Mouse (Mus musculus) cerebellum, adult 11-12 months (tissue): ENCODE measurements at regions not wholly inside any gene's neighbourhood (a gene's known extent, or its start where the extent isn't known, plus 50 kb on each side); places are given as distances from the start of the nearest gene placed in this dataset.
A peak's percentile ranks its signal among the peaks of the same experiment; 100 is the strongest.

Source experiments
- DNase-seq: peaks from one replicate; pipeline ENCODE4 v3.0.0; 2022

DNA sequence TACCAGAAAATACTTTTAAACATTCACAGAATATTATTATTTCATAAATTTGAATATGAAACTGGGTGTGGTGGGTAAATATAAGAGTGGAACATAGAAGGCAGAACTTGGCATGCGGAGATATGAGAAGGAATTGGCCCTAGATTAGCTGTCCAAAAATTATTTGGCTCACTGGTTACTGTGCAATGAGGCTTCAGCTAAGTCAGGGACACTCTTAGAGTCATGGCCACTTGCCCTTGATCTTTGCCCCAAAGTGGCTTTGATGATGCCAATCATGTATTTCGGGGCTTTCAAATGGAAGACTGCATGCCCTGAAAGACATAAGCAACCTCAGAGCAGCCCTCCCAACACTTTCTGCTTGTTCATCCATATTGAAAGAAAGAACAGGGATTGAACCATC lies 76.9 kb downstream of the Pxdc1 start:
- DNase-seq, result no peak

DNA sequence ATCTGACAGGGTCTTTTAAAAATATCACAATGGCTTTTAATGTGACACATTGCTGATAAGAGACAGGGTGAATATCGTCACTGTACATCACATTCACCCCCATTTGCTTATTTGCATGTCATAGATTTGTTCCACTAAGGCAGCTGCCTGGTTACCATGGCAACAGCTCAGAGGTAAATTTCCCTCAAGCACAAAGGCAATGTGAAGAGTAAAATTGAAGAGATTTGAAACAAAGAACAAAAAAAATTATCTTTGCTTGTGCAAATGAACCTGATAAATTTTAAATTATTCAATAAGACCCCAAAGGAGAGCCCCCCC lies 77.3 kb downstream of the Pxdc1 start:
- DNase-seq, result no peak

DNA sequence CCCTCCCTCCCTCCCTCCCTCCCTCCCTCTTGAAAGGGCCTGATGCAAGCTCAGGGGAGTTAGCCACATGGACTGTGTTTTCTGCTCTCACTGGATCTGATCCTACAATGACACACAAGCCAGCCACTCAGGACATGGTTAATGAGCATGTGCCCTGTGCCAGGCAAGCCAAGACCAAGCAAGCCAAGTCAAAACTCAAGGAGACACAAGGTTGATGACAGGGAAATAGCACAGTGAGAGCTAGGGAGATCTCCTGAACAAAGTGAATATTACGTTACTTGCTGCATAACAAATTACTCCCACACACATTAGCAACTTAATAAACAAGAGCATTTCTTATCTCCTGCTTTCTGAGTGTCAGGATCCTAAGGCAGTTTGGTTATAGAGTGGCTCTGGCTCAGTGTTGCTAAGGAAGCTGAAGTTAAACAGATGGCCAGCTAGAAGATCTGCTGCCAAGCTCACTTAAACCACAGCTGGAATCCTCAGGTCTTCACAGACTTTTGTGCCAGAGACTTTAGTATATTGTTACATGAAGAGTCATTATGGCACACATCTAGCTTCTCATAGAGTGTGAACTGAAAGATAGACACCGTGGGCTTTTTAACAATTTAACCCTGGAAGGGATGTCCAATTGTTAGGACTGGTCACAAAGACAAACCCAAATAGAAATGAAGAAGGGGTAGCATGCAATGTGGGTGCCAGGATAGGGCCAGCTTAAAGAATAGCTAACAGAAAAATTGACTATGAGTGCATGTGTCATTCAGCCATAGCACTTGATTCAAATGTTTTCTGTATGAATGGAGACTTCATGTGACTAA lies 77.9 kb downstream of the Pxdc1 start:
- no peak for DNase-seq

DNA sequence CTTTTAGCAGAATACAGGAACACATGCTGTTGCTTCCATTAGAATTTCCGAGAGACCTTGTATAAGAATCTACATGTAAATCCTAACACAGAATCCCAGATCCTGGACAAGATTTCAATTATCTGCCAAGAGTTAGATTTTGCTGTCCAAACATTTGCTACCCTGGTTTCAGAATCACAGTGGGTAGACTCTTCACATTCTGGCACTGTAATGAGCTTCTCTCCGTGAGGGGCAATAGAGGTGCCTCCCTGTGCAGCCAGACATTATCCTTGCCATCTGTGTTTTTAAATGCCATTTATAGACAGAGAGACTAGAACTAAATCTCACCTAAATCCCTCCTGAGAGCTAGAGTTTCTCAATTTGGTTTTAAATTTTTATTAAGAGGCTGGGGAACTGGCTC lies 84.0 kb downstream of the Pxdc1 start:
- DNase-seq, result no peak

- no peak for DNase-seq
Measured at GRCm38 (mm10) chr13:34566687-34567086, 86.6 kb downstream of the Pxdc1 start.

GRCm38 (mm10) chr13:34550130-34550884 lies 103.0 kb downstream of the Pxdc1 start:
- no peak for DNase-seq

DNA sequence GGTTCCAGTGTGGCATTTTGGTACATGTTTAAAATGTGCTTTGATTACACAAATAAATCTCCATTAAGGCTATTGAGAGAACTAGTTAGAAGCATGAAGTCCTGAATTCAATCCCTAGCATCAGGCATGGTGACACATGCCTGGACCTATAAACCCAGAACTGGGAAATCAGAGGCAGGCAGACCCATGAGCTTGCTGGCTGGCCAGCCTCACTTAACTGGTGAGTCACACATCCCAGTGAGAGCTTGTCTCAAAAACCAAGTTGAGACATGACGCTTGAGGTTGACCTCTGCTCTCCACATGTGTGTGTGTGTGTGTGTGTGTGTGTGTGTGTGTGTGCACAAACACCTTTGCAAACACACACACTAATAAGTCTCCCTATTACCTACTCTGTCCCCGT lies 112.6 kb downstream of the Pxdc1 start:
- DNase-seq, result no peak

DNA sequence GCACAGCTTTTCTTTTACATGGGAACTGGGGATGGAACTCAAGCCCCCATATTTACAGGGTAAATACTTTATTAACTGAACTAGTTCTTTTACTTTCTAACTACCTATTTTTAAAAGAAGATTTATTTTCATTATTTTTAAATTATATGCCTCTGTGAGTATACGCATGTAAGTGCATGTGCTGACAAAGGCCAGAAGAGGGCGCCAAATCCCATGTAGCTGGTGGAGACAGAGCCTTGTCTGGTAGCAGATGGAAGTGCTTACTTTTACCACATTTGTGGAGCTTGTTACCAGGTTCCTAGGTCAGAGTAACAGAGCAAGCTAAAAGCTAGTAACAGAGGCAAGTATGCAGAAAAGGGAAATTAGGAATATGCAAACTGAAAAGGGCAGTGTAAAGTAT lies 119.4 kb downstream of the Pxdc1 start:
- no peak for DNase-seq

DNA sequence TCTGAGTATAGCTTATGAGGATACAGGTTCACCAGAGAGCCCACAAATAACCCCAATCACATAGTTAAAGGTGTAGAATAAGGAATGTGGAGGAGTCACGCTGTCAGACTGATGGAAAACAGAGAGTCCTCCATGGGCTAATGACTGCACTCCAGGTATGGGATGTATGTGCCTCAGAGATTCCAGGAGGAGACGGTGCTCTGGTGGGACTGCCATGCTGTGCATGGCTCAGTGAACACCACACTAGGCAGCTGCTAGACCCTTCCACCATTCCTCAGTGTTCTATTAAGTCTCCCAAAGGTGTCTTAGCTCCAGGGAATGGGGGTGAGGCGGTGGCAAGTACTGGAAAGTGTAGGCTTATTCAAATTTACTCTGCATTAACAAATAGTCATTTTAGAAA lies 142.0 kb downstream of the Pxdc1 start:
- DNase-seq, result no peak

GRCm38 (mm10) chr13:34507224-34507623 lies 146.1 kb downstream of the Pxdc1 start:
- no peak for DNase-seq

DNA sequence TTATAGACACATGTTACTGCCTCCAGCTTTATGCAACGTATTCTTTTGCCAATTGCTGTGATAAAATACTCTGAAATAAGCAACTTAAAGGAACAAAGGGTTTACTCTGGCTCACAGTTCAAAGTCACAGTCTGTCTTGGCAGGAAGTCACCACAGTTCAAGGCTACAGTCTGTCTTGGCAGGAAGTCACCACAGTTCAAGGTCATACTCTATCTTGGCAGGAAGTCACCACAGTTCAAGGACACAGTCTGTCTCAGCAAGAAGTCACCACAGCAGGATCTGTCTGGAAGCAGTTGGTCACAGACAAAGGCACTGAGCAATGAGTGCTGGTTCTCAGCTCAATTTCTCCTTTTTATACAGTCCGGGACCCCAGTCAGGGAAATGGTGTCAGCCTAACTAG lies 147.4 kb downstream of the Pxdc1 start:
- DNase-seq, result no peak

DNA sequence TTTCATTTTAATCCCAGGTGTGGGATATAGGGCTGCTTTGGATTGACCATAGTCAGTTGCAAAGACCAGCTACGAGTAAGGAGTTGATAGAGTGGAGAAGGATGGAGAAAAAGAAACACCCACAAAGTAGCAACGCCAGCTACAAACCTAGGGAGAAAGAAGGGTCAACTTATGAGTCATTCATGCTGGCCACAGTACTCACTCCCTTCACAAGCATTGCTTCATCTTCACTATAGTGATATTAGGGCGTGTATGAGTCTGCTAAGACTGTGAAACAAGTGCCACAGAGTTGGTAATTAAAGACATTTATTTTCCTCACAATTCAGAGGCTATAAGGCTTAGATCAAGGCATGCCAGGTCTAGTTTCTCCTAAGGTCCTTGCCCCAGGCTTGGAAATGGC lies 148.4 kb downstream of the Pxdc1 start:
- DNase-seq, result no peak

- no peak for DNase-seq
Measured at GRCm38 (mm10) chr13:34498910-34499309, 153.9 kb upstream of the Slc22a23 start.

DNA sequence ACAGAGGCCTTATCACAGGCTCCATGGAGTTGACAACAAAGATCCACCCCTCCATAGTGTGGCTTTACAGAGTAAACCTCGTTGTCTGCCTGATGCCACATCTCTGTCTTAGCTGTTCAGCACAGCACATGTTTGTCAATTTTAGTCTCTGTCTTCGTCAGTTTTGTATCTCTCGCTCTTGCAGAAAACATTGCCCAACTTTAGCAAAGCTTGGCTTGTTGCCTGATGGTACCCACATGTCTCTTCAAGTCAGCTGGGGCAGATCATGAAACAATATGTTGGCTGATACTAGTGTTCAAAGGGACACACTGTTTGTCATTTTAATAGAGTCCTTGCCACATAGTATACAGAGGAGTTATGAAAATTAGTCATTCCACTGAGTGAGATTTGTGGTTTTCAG lies 152.7 kb upstream of the Slc22a23 start:
- no peak for DNase-seq

DNA sequence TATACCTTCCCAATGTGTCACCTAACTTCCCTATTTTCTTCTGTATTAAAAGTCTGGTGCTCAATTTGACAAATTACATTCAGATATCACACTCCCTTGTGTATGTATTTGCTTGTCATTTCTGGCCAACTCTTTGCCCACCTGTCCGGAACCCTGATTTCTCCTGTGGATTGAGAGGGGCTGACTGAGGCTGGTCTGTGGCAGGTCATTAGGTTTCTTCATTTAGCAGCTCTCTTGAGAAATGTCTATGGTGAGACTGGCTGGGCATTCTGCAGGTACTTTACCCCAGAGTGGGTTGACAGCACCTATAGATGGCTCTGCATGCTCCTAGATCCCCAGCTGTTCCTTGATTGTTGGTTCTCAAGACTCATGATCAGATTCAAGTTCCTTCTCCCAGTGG lies 139.8 kb upstream of the Slc22a23 start:
- DNase-seq, result no peak

- DNase-seq, result no peak
Measured at GRCm38 (mm10) chr13:34481461-34481860, 136.5 kb upstream of the Slc22a23 start.

- DNase-seq, result no peak
Measured at GRCm38 (mm10) chr13:34470410-34470809, 125.4 kb upstream of the Slc22a23 start.

GRCm38 (mm10) chr13:34469568-34469967 lies 124.6 kb upstream of the Slc22a23 start:
- peak; percentile 81 for DNase-seq

- DNase-seq, result no peak
Measured at GRCm38 (mm10) chr13:34468132-34468748, 123.3 kb upstream of the Slc22a23 start.

DNA sequence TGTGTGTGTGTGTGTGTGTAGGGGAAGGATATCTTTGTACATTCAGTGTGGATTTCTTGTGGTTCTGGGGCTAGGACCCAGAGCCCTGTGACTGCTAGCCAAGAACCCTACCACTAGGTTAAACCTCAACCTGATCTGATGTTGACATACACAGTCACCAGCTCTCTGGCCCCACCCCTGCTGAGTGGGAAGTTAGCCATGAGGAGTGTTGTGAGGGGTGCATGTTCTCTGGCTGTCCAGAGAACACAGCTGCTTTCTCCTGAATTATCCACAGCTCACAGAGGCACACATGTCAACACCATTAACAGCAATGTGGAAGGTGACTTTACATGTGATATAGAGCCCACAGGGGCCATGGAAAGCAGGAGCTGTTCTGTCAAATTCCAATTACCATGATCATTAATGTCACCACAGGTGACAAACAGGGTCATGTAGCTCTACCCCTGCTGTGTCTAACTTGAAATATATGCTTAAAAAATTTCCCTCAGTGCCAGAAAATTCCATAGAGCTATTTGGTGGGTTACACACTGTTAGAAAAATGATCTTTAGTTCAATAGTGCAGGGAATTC lies 121.0 kb upstream of the Slc22a23 start:
- DNase-seq, result no peak

- DNase-seq, result no peak
Measured at GRCm38 (mm10) chr13:34465456-34465855, 120.5 kb upstream of the Slc22a23 start.

DNA sequence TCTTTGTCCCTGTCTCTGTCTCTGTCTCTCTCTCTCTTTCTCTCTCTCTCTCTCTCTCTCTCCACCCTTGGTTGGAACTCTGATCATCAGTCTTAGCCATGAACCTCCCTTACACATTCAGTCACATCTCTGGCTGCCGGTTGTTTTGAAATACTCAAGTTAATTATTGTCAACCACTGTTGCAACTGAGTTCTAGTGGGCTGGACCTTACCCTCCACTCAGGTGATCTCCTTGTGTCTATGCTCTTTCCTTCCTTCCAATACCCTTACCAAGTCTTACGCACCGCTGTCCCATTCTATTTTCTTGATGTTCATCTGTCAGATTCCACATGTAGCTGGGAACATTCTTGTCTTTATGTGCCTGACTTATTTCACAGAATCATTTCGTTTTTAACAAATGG lies 119.2 kb upstream of the Slc22a23 start:
- DNase-seq, result no peak

- DNase-seq, result no peak
Measured at GRCm38 (mm10) chr13:34462808-34463511, 118.0 kb upstream of the Slc22a23 start.
